ENCODE assay signal across 7 mouse cellular contexts in the genomic region with DNA sequence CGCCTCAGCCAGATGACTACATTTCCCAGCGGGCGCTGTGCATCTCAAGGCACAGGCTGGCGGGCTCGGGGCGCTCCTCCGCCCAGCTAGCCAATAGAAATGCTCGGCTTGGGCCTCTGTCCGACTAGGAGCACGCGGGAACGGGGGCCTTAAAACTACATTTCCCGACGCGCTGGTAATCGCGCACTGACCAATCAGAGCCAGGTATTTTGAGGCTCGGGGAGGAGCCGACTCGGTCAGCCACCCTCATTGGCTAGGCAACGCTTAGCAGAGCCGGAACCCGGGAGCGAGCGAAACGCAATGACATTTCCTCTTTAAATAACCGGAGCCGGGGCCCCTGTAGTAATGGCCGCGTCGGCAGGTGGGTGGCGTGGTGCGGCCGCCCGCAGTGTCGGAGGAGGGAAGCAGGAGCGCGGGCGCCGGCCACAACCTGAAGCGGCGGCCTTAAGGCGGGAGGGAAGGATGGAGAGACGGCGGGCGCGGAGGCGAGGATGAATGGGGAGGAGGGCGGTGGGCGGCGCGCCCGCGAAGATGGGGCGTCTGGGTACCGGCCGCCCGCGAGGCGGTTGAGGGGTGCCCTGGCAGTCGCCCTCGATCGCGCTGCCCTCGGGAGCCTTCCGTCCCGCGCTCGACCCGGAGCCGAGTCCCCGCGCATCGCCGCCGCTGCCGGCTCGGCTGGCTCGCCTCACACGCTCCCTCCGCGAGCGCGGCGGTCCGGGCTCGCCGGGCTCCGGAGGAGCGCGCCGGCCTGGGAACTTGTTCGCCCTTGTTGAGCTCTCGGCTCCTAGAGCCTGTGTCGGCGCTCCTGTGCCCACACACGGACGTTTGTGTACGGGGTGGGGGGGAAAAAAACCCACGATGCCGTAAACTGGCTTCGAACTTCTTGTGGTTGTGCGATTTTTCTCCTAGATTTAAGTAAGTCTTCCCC. TPM values are rescaled to one million over a fixed set of nuclear protein-coding genes. Genes with fewer than 3 reads are reported as not detected.
DNase-seq lines count a peak whose midpoint lies in the region; ATAC-seq lines count a peak whose summit lies in the region.

No protein-coding gene starts in this region.

- H3K27me3 ChIP-seq in embryonic facial prominence, embryonic 11.5 days (ENCODE audit: control insufficient read depth, insufficient read depth, low read length), result no peaks in the 10 kb centered on the region
- peaks cover 3% of the 10 kb centered on the region; the same call in 1 of the 2 replicates for H3K27me3 ChIP-seq in limb, embryonic 10.5 days (ENCODE audit: low read depth, poor library complexity, severe bottlenecking)
- H3K27me3 ChIP-seq in midbrain, embryonic 13.5 days, result peaks cover 7% of the 10 kb centered on the region; the same call in 1 of the 2 replicates

- no peaks in the 10 kb centered on the region for H3K4me1 ChIP-seq in embryonic facial prominence, embryonic 11.5 days (ENCODE audit: control insufficient read depth, insufficient read depth, low read length)
- peaks cover 15% of the 10 kb centered on the region for H3K4me1 ChIP-seq in limb, embryonic 10.5 days
- H3K4me1 ChIP-seq in midbrain, embryonic 13.5 days (replicated peaks), result peaks cover 19% of the 10 kb centered on the region; the same call in 1 of the 2 replicates

- peak; percentile 96 for DNase-seq in adrenal gland, postnatal 14 days
- peak; percentile 99 for DNase-seq in embryonic facial prominence, embryonic 11.5 days (ENCODE audit: low spot score)
- DNase-seq in kidney, adult 11 months, result peak; percentile 97
- peak; percentile 92 for DNase-seq in limb, embryonic 10.5 days (ENCODE audit: low spot score)
- DNase-seq in spleen, adult 12 weeks (ENCODE audit: low spot score), result peak; percentile 91

- no peaks in the 10 kb centered on the region; the same call in 1 of the 2 replicates for H3K36me3 ChIP-seq in embryonic facial prominence, embryonic 11.5 days (replicated peaks; ENCODE audit: control insufficient read depth, insufficient read depth, low read depth, low read length)
- H3K36me3 ChIP-seq in limb, embryonic 10.5 days, result peaks cover 12% of the 10 kb centered on the region
- peaks cover 12% of the 10 kb centered on the region for H3K36me3 ChIP-seq in midbrain, embryonic 13.5 days

- WGBS in embryonic facial prominence, embryonic 11.5 days, result 0% methylated on average over 84 of the region's 103 CpGs
- WGBS in limb, embryonic 10.5 days, result under 1% methylated on average over 99 of the region's 103 CpGs
- WGBS in midbrain, embryonic 13.5 days, result under 1% methylated on average over 72 of the region's 103 CpGs

- H3K9me3 ChIP-seq in embryonic facial prominence, embryonic 11.5 days (replicated peaks; ENCODE audit: control insufficient read depth, low read length), result no peaks in the 10 kb centered on the region
- H3K9me3 ChIP-seq in limb, embryonic 10.5 days (replicated peaks), result no peaks in the 10 kb centered on the region
- H3K9me3 ChIP-seq in midbrain, embryonic 13.5 days, result no peaks in the 10 kb centered on the region

- H3K4me3 ChIP-seq in embryonic facial prominence, embryonic 11.5 days (ENCODE audit: low read depth, low read length), result peak overlapping the region; percentile 88
- peak overlapping the region; percentile 81 for H3K4me3 ChIP-seq in limb, embryonic 10.5 days
- peak overlapping the region; percentile 83 for H3K4me3 ChIP-seq in midbrain, embryonic 13.5 days (replicated peaks)

- no peak overlapping the region for H3K27ac ChIP-seq in embryonic facial prominence, embryonic 11.5 days (replicated peaks; ENCODE audit: low read depth, low read length)
- peak overlapping the region; percentile 90 for H3K27ac ChIP-seq in limb, embryonic 10.5 days
- peak overlapping the region; percentile 92 for H3K27ac ChIP-seq in midbrain, embryonic 13.5 days

- peak; percentile 100 for ATAC-seq in embryonic facial prominence, embryonic 11.5 days (replicated peaks; ENCODE audit: insufficient number of reproducible peaks, low FRiP score, low TSS enrichment, low read depth)
- ATAC-seq in granulocyte monocyte progenitor cell, adult 5-6 weeks (replicated peaks; ENCODE audit: poor library complexity, severe bottlenecking), result peak; percentile 97
- peak; percentile 99 for ATAC-seq in midbrain, embryonic 13.5 days

- H3K4me2 ChIP-seq in embryonic facial prominence, embryonic 11.5 days (ENCODE audit: low read depth, low read length), result peak overlapping the region; percentile 74
- peak overlapping the region; percentile 78 for H3K4me2 ChIP-seq in midbrain, embryonic 13.5 days (replicated peaks)

- peak overlapping the region; percentile 75 for H3K9ac ChIP-seq in embryonic facial prominence, embryonic 11.5 days (replicated peaks; ENCODE audit: low read length)
- peak overlapping the region; percentile 91 for H3K9ac ChIP-seq in midbrain, embryonic 13.5 days (replicated peaks)

RNA-seq across cellular contexts. Expression of gene Kbtbd8, which starts 0.8 kb away (rescaled TPM):
- 2.1 and 3.6 TPM in 2 replicates for total RNA-seq in adrenal gland, postnatal 14 days (2021)
- 6.6 and 7.8 TPM in 2 replicates for polyA plus RNA-seq in embryonic facial prominence, embryonic 11.5 days (2014; fragmentation: Nextera tagmentation; extraction: Ambion mirVana)
- total RNA-seq in granulocyte monocyte progenitor cell, adult 5-6 weeks (2014; fragmentation: Nextera tagmentation), result 6.4 and 9.8 TPM in 2 replicates
- 7.2 and 8.1 TPM in 2 replicates for total RNA-seq in granulocyte monocyte progenitor cell, adult 5-6 weeks (2017)
- polyA plus RNA-seq in limb, embryonic 10.5 days (2016; fragmentation: Nextera tagmentation; extraction: Ambion mirVana), result 7.4 and 9.2 TPM in 2 replicates
- 4.9 TPM in 2 replicates for polyA plus RNA-seq in midbrain, embryonic 13.5 days (2015; fragmentation: Nextera tagmentation; extraction: Ambion mirVana)
